Mouse (Mus musculus) thymus, postnatal 14 days (tissue): ENCODE measurements around the gene Klf12.
"Not testable (repeated sequence)": the region's sequence is repeated elsewhere in the genome, so short reads cannot be mapped to it uniquely, and the experiment has no call there.

Experiments used
- DNase-seq: peaks from one replicate; pipeline ENCODE4 v3.0.0; 2021

Klf12 gene

DNA sequence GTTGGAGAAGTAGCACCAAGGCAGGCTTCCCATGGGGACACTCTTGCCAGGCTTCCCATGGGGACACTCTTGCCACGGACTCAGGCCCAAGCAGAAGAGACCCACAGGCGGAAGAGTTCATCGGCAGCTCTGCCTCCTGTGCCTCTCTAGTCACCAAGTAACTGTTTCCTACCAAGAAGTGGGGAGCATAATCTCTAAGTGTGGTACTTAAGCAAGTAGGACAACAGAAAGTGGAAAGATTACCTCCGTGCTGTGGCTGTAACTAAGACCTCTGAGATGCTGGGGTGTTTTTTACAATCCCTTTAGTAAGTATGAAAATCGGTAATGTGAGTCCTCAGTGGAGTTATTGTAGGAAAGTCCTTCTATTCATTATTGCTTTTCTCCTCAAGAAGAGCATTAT, 410.8 kb downstream of the Klf12 start:
- no peak for DNase-seq

DNA sequence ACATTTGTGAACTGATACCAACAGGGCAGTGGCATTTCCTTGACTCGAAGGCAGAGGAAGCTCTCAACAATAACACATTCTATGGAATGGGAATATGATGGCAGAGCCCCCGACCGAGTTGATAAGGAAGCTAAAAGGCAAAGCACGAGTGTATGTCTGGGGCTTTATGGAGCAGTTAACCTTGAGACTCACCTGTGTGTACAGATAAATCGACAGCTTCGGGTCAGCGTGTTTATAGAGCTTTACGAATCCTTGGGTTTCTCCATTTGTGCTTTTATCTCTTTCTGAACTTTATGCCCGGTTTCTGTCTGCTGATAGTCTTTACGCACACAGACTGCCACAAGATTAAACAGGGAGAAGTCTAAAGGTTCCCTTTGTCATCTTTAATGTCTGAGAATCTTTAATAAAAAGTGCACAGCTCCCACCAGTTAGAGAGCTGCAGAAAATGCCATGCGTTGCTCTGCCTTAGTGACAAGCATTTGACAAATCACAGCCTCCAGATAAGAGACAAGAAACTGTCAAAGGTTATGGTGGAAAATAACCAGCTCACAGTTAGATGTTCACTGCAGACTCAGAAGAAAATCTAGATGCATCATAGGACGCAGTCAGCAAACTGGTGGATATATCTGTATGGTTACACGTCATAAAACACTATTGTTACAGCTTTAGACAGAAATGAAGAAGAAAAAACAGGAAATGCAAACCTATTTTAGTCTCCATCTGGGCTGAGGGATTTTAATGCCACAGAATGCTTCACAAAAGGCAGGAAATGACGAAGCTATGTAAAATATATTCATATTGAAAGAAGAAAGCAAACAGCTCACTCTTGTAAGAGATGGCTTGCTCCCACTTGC, 428.1 kb downstream of the Klf12 start:
- DNase-seq = no peak

DNA sequence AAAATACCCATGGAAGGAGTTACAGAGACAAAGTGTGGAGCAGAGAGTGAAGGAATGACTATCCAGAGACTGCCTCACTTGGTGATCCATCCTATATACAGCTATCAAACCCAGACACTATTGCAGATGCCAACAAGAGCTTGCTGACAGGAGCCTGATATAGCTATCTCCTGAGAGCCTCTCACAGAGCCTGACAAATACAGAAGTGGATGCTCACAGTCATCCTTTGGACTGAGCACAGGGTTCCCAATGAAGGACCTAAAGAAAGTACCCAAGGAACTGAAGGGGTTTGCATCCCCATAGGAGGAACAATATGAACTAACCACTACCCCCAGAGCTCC, 430.0 kb downstream of the Klf12 start:
- not testable (repeated sequence) for DNase-seq

DNA sequence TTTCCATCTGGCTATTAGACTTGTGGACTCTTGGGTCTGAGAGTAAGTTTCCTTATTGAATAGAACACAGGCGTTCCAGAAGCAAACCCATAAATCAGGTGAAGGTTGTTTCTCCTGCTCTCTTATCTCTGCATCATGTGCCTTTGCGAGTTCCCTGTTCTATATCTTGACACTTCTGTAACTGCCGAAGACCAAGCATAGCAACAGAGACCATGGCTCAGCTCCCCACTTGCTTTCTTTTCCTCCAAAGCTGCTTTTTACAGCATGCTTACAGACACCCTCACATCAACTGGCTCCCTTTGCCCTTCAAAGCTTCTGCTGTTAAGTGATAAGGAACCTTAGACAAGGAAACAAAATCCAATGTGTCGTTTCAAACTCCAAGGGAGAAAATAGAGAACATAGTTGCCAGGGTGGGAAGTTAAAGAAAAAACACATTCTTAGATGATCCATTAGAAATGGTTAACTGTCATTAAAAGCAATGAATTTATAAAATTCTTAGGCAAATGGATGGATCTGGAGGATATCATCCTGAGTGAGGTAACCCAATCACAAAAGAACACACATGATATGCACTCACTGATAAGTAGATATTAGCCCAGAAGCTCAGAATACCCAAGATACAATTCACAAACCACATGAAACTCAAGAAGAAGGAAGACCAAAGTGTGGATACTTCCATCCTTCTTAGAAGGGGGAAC, 430.6 kb downstream of the Klf12 start:
- DNase-seq = not testable (repeated sequence)

DNA sequence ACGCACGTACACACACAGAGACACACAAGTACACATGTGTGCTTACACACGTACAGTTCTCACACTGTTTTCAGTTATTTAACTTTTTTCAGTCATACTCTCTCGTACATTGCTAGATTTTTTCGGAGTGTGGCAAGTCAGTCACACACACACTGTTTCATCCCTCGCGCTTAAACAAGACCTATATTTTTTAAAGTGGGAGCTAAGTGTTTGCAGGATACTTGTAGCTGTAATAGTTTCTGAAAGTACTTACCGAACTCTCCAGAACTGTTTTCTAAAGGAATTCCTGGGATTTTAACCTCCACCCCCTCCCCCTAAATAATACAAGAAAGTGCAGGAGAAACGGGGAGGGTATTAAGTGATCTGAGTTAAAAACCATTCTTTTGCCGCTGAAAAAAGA, 434.1 kb downstream of the Klf12 start:
- DNase-seq = no peak

DNA sequence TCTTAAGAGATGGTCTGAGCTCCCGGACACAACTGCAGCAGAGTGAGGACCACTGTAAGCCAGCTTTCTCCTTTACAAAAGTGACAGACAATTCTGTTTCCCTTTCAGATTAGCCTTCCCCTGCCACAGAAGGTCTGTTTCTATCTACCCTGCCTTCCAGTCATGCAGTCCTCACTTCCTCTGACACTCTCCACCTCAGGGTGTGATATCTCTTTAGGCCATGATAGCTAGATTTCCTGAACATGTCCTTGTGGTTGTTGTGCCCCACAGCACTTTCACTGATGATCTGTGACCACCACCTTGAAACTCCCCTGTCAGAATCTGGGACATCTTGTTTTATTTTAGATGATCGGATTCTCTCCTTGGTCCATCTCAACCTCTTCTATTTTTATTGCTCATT, 437.0 kb downstream of the Klf12 start:
- no peak for DNase-seq

DNA sequence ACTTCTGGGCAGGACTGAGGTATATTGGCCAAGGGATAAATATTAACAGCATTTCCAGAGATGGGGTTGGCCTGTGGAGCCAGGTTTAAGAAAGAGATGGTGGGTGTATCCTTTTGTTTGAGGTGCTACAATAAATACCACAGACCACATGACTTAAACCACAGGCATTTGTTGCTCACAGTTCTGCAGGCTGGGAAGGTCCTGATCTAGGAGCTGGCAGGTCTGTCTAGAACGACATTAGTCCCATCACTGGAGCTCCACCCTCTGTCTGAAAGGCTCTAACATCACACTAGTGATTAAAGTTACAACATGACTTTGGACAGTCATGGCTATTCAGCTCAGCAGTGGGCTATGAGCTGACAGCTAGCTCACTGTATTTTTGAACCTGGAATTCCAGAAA, 457.8 kb downstream of the Klf12 start:
- DNase-seq = no peak
